Mouse (Mus musculus) kidney, embryonic 15.5 days (tissue): ENCODE measurements at regions not wholly inside any gene's neighbourhood (a gene's known extent, or its start where the extent isn't known, plus 50 kb on each side); places are given as distances from the start of the nearest gene placed in this dataset.
"Not testable (repeated sequence)": the region's sequence is repeated elsewhere in the genome, so short reads cannot be mapped to it uniquely, and the experiment has no call there.

ENCODE experiments used
- ATAC-seq: fragments of 200-750 bp; cut with Nextera tagmentation; replicated peaks from 2 replicates; pipeline ENCODE4 v1.8.0; 2017; ENCODE audit warnings: moderate TSS enrichment; ENCODE audit not compliant: low FRiP score
- H3K27ac ChIP-seq: fragments of 300-500 bp; sonication (generic); 2 replicates; pipeline ENCODE4 v1.5.1; 2015; ENCODE audit warnings: mild to moderate bottlenecking, inconsistent platforms
- H3K27me3 ChIP-seq: fragments of 300-500 bp; sonication (generic); 2 replicates; pipeline ENCODE4 v1.6.1; 2015; ENCODE audit warnings: inconsistent platforms
- H3K36me3 ChIP-seq: fragments of 300-500 bp; sonication (generic); 2 replicates; pipeline ENCODE4 v1.6.1; 2015; ENCODE audit warnings: inconsistent platforms
- H3K4me1 ChIP-seq: fragments of 300-500 bp; sonication (generic); 2 replicates; pipeline ENCODE4 v1.6.1; 2015; ENCODE audit warnings: inconsistent platforms
- H3K4me2 ChIP-seq: fragments of 300-500 bp; sonication (generic); 2 replicates; pipeline ENCODE4 v1.6.1; 2015; ENCODE audit warnings: moderate library complexity, mild to moderate bottlenecking, inconsistent platforms
- H3K4me3 ChIP-seq: fragments of 300-500 bp; sonication (generic); replicated peaks from 2 replicates; pipeline ENCODE4 v1.5.1; 2015; ENCODE audit warnings: mild to moderate bottlenecking, inconsistent platforms
- H3K9ac ChIP-seq: fragments of 300-500 bp; sonication (generic); 2 replicates; pipeline ENCODE4 v1.6.1; 2015; ENCODE audit warnings: mild to moderate bottlenecking, inconsistent platforms
- H3K9me3 ChIP-seq: fragments of 300-500 bp; sonication (generic); replicated peaks from 2 replicates; pipeline ENCODE4 v1.6.1; 2016; ENCODE audit warnings: inconsistent platforms
- WGBS: fragments of 180-500 bp; shearing (Covaris S2); methylation state at CpG from one replicate; pipeline ENCODE4 v1.1.7; 2015; ENCODE audit warnings: mixed read lengths; 5-methylcytosine and 5-hydroxymethylcytosine counted together

DNA sequence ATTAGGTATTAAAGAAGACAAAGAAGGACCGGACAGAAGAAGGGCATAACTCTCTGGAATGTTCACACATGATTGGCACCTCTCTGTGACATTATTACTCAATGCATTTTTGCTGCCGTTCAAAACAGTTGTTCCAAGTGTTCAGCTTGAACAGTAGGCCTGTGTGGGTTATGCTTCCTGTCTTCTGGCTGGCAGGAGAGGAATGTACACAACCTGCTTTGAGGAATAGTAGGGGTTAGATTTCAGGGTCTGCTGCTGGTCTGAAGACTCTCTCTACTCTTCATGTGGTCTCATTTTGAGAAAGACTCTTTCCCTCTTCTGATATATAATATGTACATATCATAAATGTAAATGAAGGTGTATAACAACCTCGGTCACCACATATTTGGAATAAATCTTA, 137.2 kb upstream of the Adgra3 start:
- no peak overlapping the region for H3K4me3 ChIP-seq
- H3K27me3 ChIP-seq = no peaks in the 10 kb centered on the region
- no peak overlapping the region for H3K4me2 ChIP-seq
- no peak overlapping the region for H3K9ac ChIP-seq
- no peak overlapping the region for H3K27ac ChIP-seq
- H3K36me3 ChIP-seq = no peaks in the 10 kb centered on the region
- ATAC-seq = no peak
- no peaks in the 10 kb centered on the region for H3K9me3 ChIP-seq
- 68% methylated on average over 3 of the region's 3 CpGs for WGBS
- no peaks in the 10 kb centered on the region for H3K4me1 ChIP-seq

DNA sequence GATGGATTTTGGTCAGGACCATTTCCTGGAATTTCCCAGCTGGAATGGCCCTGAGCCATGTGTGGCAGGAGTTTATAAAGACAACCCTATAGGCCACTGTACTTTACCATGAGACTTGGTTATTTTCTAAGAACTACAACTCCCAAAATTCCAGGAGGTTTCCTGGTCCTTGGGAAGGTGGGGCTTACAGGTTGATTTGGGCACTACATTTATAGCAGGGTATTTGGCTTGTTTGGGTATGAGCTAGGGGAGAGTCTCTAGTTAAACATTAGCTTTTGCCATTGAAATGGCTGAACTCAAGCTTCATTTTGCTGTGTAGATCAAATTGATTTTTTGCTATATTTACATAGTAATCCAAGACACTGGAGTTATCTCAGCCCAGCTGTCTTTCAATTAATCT, 130.6 kb upstream of the Adgra3 start:
- Histone ChIP-seq H3K27ac (no peak overlapping the region), H3K36me3 (no peaks in the 10 kb centered on the region), H3K27me3 (no peaks in the 10 kb centered on the region), H3K4me1 (no peaks in the 10 kb centered on the region), H3K9ac (no peak overlapping the region), H3K4me2 (no peak overlapping the region), H3K9me3 (no peaks in the 10 kb centered on the region), H3K4me3 (no peak overlapping the region)
- peak; percentile 52; the same call in 1 of the 2 replicates for ATAC-seq

DNA sequence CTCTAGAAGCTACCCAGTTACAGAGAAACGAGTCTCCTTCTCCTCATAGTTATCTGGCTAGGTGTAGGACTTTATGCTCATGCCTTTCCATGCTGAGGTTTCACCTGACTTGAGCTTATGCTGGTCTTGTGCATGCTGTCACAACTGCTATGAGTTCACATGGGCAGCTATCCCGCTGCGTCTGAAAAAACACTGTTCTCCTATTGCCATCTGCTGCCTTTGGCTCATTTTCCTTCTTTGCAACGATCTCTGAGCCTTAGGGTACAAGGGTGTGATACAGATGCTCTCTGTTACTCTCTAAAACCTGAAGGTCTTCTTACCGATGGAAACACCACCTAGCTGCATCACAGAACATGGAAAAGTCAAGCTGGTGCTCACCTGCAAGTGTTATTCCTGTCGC, 123.9 kb upstream of the Adgra3 start:
- 90% methylated on average over 6 of the region's 6 CpGs for WGBS
- Histone ChIP-seq H3K4me2 (no peak overlapping the region), H3K9ac (no peak overlapping the region)

DNA sequence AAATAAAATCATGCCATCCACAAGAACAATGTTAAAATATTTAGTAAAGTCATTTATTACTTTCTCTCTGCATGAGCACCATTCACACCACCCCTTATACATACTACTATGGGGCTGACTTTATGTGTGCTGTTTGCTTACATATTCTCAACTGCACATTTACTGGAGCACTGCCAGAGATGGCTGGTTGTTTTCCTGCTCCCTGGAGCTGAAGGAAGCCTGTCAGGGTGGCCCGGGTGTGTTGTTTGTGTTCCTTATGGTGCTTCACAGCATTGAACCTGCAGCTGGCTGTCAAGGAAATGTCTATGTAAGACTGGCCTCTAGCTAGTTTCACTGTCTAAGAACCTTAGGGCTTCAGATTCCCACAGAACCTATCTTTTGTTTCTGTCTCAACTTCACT, 97.8 kb upstream of the Adgra3 start:
- H3K4me3 ChIP-seq = no peak overlapping the region
- H3K27ac ChIP-seq = no peak overlapping the region
- no peaks in the 10 kb centered on the region for H3K36me3 ChIP-seq
- no peaks in the 10 kb centered on the region for H3K4me1 ChIP-seq
- H3K4me2 ChIP-seq = no peak overlapping the region
- H3K9me3 ChIP-seq = no peaks in the 10 kb centered on the region
- H3K9ac ChIP-seq = no peak overlapping the region
- WGBS = 36% methylated on average over 1 of the region's 1 CpGs
- no peaks in the 10 kb centered on the region for H3K27me3 ChIP-seq
- no peak for ATAC-seq

More for the DNA sequence above, 123.9 kb upstream of the Adgra3 start:
- H3K36me3 ChIP-seq = no peaks in the 10 kb centered on the region
- no peak overlapping the region for H3K27ac ChIP-seq
- H3K27me3 ChIP-seq = no peaks in the 10 kb centered on the region
- no peak for ATAC-seq
- no peak overlapping the region for H3K4me3 ChIP-seq
- no peaks in the 10 kb centered on the region for H3K4me1 ChIP-seq
- H3K9me3 ChIP-seq = no peaks in the 10 kb centered on the region

DNA sequence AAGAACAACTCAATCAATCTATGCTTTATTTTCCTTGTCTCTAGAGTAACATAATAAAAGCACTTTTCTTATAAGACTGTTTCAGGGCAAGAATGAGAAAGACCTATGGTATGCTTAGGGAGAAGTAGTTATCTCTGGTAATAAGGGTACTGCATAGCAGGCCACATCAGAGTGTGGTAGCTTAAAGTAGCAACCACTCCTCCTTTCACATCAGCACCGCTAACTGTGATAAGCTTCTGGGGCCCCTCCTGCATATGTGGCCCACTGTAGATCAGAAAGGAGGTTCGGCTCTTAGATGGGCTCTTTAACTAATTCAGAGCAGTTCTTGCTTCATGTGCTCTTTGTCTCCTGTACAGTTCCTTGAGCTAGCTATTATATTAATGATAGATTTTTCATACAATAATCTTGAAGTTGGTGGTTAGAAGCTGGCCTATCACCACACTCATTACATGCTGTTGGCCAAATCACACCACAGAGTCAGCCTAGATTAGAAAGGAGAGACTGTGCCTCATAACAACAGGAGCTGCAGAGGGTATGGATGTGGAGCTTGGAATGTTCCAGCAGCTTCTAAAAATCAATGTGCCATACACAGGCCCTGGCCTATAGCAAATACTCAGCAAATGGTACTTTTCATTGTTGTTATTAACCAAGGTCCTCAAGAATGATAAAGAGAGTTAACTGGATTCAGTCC, 96.5 kb upstream of the Adgra3 start:
- not testable (repeated sequence) for H3K4me3 ChIP-seq, H3K36me3 ChIP-seq, H3K27me3 ChIP-seq, H3K4me2 ChIP-seq, H3K27ac ChIP-seq, H3K9ac ChIP-seq, H3K9me3 ChIP-seq, H3K4me1 ChIP-seq, ATAC-seq
- WGBS = 94% methylated on average over 2 of the region's 2 CpGs

DNA sequence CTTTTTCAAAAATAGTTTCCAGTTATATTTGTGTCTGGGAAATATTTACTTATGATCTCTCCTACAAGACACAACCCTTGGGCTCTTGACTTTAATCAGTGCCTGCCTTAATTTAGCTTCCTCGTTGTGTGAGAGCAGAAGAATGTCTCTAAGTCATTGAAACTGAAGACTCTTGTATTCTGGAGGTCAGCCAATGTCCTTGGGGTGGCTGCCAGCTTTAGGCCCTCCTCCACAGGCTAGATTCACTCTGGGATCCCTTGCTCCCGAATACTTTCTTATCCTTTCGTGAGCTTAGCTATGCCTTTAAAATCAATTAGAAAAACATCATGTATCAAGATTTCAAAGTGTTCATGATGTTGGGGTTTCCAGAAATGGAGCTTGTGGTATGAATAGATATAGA, 88.1 kb upstream of the Adgra3 start:
- no peak overlapping the region for H3K9ac ChIP-seq
- no peaks in the 10 kb centered on the region for H3K4me1 ChIP-seq
- no peak overlapping the region for H3K4me2 ChIP-seq
- no peak overlapping the region for H3K4me3 ChIP-seq
- H3K27ac ChIP-seq = no peak overlapping the region
- 50% methylated on average over 3 of the region's 3 CpGs for WGBS
- no peaks in the 10 kb centered on the region for H3K9me3 ChIP-seq
- H3K36me3 ChIP-seq = no peaks in the 10 kb centered on the region
- no peaks in the 10 kb centered on the region for H3K27me3 ChIP-seq
- ATAC-seq = no peak

DNA sequence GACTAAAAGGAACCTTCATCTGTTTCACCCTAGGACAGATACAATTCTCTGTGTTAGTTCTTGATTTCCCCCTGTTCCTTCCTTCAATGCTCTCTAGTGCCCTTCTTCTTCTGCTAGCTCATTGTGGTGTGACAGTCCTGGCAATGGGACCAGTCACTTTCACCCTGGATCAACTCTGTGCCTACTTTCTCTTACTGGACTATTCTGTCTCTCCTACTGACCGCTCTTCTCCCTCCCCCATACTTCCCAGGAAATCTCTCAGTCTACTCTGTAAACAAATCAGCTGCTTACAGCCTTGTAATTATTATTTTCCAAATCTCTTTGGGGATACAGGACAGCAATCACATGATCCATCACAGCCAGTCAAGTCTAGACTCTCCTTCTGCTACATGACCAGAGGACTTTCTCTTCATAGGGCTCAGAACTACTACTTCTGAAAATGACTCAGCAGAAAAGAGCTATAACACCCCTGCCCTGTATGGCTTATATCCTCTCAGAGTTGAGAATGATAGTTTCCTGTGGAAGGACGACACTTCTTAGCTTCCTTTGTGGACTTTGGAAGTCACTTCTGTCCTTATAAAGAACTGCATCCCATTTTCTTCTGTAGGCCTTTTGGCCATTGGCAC, 86.8 kb upstream of the Adgra3 start:
- no peak overlapping the region for H3K9ac ChIP-seq
- no peaks in the 10 kb centered on the region for H3K9me3 ChIP-seq
- 74% methylated on average over 2 of the region's 2 CpGs for whole genome bisulfite sequencing
- no peaks in the 10 kb centered on the region for H3K4me1 ChIP-seq
- H3K27ac ChIP-seq = no peak overlapping the region
- no peaks in the 10 kb centered on the region for H3K27me3 ChIP-seq
- H3K4me2 ChIP-seq = no peak overlapping the region
- ATAC-seq = no peak
- no peaks in the 10 kb centered on the region for H3K36me3 ChIP-seq
- no peak overlapping the region for H3K4me3 ChIP-seq

DNA sequence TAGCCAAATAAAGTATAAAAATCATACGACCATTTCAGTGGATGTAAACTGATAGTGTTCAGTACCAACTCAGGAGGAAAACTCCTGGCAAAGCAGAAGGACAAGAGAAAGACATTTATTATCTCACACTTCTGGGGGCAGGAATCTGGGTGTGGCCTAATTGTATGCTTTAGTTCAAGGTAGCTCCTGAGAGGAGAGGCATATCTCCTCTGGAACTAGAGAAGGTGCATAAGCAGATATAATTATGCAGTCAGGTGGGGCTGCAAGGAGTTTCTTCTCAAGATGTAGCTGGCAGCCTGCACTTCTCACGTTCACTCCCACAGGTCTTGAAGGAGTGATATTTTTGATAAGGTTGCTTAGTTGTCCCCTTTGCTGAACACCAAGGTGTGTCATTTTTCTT, 71.4 kb upstream of the Adgra3 start:
- Histone ChIP-seq H3K9ac (no peak overlapping the region), H3K4me3 (no peak overlapping the region), H3K9me3 (no peaks in the 10 kb centered on the region), H3K36me3 (no peaks in the 10 kb centered on the region), H3K27me3 (no peaks in the 10 kb centered on the region), H3K4me2 (no peak overlapping the region), H3K4me1 (no peaks in the 10 kb centered on the region), H3K27ac (no peak overlapping the region)
- ATAC-seq = no peak
- 45% methylated on average over 2 of the region's 2 CpGs for WGBS

DNA sequence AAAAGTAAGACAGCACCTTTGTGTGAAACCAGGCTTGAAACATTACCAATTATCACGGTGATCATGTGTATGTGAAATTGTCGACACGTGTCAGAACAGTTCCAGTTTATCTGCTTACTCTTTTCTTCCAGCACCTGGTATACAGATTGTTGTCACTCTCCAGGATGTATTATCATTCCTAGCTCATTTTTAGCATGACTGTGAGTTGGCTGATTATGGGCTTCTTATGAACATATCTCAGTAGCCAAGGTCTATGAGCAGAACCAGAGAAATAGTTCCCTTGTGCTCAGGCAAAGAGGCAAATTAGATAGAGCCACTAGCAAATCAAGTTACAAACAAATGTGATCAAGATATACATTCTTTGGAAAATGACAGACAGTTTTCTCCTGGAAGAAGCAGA, 70.2 kb upstream of the Adgra3 start:
- Histone ChIP-seq H3K27ac (no peak overlapping the region), H3K36me3 (no peaks in the 10 kb centered on the region), H3K9me3 (no peaks in the 10 kb centered on the region), H3K9ac (no peak overlapping the region), H3K4me3 (no peak overlapping the region), H3K27me3 (no peaks in the 10 kb centered on the region), H3K4me2 (no peak overlapping the region), H3K4me1 (no peaks in the 10 kb centered on the region)
- no peak for ATAC-seq
- 92% methylated on average over 3 of the region's 3 CpGs for WGBS

DNA sequence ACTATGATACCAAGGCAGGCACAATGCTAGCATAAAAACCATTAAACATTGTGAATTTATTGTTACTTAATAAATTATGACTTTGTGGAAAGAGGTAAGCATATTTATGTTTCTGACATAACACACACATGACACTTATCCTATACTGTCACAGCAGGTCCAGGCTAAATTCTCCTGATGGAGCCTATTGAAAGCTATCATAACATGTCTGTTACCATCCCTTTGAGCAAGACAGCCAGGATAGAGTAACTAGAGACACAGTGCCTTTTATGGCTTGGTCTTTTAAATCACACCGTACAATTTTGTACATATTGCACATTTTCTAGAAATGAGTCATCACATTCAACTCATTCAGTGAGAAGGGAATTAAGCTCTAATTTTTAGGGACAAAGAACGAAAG, 67.8 kb upstream of the Adgra3 start:
- H3K4me2 ChIP-seq = no peak overlapping the region
- no peak overlapping the region for H3K9ac ChIP-seq
- no peak overlapping the region for H3K4me3 ChIP-seq
- no peaks in the 10 kb centered on the region for H3K9me3 ChIP-seq
- H3K27me3 ChIP-seq = no peaks in the 10 kb centered on the region
- no peaks in the 10 kb centered on the region for H3K36me3 ChIP-seq
- no peak for ATAC-seq
- H3K4me1 ChIP-seq = no peaks in the 10 kb centered on the region
- H3K27ac ChIP-seq = no peak overlapping the region
- WGBS = 76% methylated on average over 2 of the region's 2 CpGs

DNA sequence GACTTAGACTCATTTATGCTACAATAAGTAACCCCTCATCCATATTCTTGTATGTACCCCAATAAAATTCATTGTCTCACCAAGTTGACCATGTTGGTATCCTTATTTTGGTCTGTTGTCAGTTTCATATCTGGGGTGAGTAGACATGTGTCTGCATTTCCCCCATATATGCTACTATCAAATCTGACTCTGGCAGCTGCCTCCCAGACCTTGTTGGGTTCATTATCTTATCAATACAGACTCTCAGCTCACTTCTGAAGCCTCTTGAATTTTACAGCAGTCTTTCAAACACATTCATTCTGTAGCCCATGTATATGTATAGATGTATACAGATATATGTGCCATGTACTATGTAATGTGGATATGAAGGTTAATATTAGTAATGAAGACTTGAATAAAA, 67.4 kb upstream of the Adgra3 start:
- H3K36me3 ChIP-seq = no peaks in the 10 kb centered on the region
- ATAC-seq = peak; percentile 81

DNA sequence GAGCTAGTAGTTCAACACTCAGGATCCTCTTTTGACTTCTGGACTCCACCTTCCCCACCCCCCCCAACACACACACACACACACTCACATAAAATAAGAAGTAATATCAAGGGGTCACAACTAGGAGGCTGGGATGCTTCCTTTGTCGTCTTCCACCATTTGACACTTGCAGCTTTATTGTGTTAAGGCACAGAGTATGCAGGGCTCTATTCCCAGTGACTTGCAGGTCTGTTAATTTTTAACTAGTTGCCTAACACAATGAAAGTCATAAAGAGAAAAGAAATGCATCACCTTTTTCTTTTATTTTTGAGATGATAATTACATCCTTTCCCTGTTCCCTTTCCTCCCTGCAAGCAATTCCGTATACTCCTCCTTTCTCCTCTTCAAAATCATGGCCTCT, 66.9 kb upstream of the Adgra3 start:
- no peaks in the 10 kb centered on the region for H3K9me3 ChIP-seq
- whole genome bisulfite sequencing = 71% methylated on average over 2 of the region's 2 CpGs
- no peaks in the 10 kb centered on the region for H3K27me3 ChIP-seq
- ATAC-seq = no peak; the same call in 1 of the 2 replicates
- H3K27ac ChIP-seq = no peak overlapping the region
- H3K4me3 ChIP-seq = no peak overlapping the region
- H3K36me3 ChIP-seq = no peaks in the 10 kb centered on the region
- H3K4me1 ChIP-seq = no peaks in the 10 kb centered on the region
- H3K4me2 ChIP-seq = no peak overlapping the region
- no peak overlapping the region for H3K9ac ChIP-seq

More for the DNA sequence above, 67.4 kb upstream of the Adgra3 start:
- Histone ChIP-seq H3K9ac (no peak overlapping the region), H3K9me3 (no peaks in the 10 kb centered on the region), H3K4me2 (no peak overlapping the region), H3K4me3 (no peak overlapping the region), H3K4me1 (no peaks in the 10 kb centered on the region), H3K27me3 (no peaks in the 10 kb centered on the region), H3K27ac (no peak overlapping the region)

DNA sequence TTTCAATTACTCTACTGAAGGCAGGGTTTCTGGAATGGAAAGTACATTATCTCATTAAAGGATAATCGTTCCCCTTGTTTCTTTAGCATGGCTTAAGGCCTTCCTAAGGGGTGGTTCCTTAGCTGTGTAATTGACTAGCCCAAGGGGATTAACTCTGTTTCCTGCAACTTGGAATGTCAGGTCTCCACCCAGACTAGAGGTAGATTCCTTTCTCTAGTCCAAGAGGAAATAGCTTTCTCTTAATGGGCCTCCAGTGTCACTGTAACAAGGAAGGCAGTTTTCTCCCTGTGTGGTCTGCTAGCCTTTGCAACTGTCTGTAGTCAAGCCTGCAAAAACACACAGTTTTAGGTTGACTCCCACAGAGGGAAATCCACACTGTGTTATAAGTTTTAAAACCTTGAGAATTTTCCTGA, 64.0 kb upstream of the Adgra3 start:
- H3K36me3 ChIP-seq = no peaks in the 10 kb centered on the region
- H3K4me2 ChIP-seq = no peak overlapping the region
- no peak overlapping the region for H3K4me3 ChIP-seq
- H3K9ac ChIP-seq = no peak overlapping the region
- WGBS = 7% methylated on average over 1 of the region's 1 CpGs
- ATAC-seq = no peak
- H3K4me1 ChIP-seq = no peaks in the 10 kb centered on the region
- H3K27me3 ChIP-seq = no peaks in the 10 kb centered on the region
- no peak overlapping the region for H3K27ac ChIP-seq
- H3K9me3 ChIP-seq = no peaks in the 10 kb centered on the region
